ENCODE assay signal across 30 mouse cellular contexts in the genomic region with DNA sequence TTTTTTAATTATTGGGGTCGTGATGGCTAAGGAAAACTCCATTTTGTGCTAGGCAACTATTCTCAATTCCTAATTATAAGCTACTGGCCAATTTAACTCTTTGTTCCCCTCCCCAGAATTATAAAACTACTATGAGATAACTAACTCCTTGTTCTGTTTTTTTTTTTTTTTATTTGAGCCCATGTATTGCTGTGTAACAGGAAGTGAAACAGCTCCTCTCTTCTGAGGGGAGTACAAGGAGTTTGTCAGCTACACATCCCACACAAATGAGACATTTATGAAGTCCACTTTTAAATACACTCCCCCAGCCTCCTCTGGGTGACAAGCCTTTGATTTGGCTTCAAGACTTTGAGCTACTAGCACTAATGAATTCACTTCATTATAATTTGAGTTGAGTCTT. TPM values are rescaled to one million over a fixed set of nuclear protein-coding genes. Genes with fewer than 3 reads are reported as not detected.
"Had no signal": no experiment of that assay in that cellular context is flagged by ENCODE, and none has a peak within 500 bp of the region (broad histone marks: within the 10 kb centered on the region; RNA-seq: fewer than 3 reads in every experiment).

No protein-coding gene starts in this region.

- DNase-seq: kidney, adult 2 months; kidney, postnatal 14 days; kidney, postnatal 4 days; layer of hippocampus, adult 9-11 months; layer of hippocampus, postnatal 36 days; lung, adult 18-20 months; lung, postnatal 10 days; lung, postnatal 36 days; right cerebral cortex, adult 18-20 months; right cerebral cortex, postnatal 14 days; right cerebral cortex, postnatal 4 days; thymus, postnatal 25 days had no signal

- H3K4me1 ChIP-seq: kidney, embryonic 15.5 days; liver, embryonic 12.5 days; liver, embryonic 15.5 days; lung, embryonic 15.5 days; midbrain, embryonic 10.5 days; midbrain, embryonic 13.5 days; neural tube, embryonic 13.5 days; stomach, embryonic 15.5 days had no signal

- H3K4me3 ChIP-seq: kidney, embryonic 15.5 days; left cerebral cortex, adult 2 months; liver, embryonic 12.5 days; liver, embryonic 15.5 days; lung, embryonic 15.5 days; megakaryocyte, embryonic 14.5 days; midbrain, embryonic 10.5 days; midbrain, embryonic 13.5 days; myocyte; neural tube, embryonic 13.5 days; stomach, embryonic 15.5 days had no signal

- H3K4me2 ChIP-seq: kidney, embryonic 15.5 days; liver, embryonic 12.5 days; liver, embryonic 15.5 days; lung, embryonic 15.5 days; midbrain, embryonic 13.5 days; neural tube, embryonic 13.5 days; stomach, embryonic 15.5 days had no signal

- H3K27me3 ChIP-seq: kidney, embryonic 15.5 days; liver, embryonic 12.5 days; liver, embryonic 15.5 days; lung, embryonic 15.5 days; megakaryocyte, embryonic 14.5 days; midbrain, embryonic 13.5 days; neural tube, embryonic 13.5 days; stomach, embryonic 15.5 days had no signal

- H3K36me3 ChIP-seq: kidney, embryonic 15.5 days; liver, embryonic 12.5 days; liver, embryonic 15.5 days; lung, embryonic 15.5 days; midbrain, embryonic 10.5 days; midbrain, embryonic 13.5 days; neural tube, embryonic 13.5 days; stomach, embryonic 15.5 days had no signal

- H3K27ac ChIP-seq: kidney, embryonic 15.5 days; left cerebral cortex, adult 2 months; liver, embryonic 12.5 days; liver, embryonic 15.5 days; lung, embryonic 15.5 days; midbrain, embryonic 10.5 days; midbrain, embryonic 13.5 days; neural tube, embryonic 13.5 days; stomach, embryonic 15.5 days had no signal

- H3K9me3 ChIP-seq: kidney, embryonic 15.5 days; liver, embryonic 12.5 days; liver, embryonic 15.5 days; lung, embryonic 15.5 days; megakaryocyte, embryonic 14.5 days; midbrain, embryonic 10.5 days; midbrain, embryonic 13.5 days; neural tube, embryonic 13.5 days; stomach, embryonic 15.5 days had no signal

- ATAC-seq: intestine, postnatal 0 days; liver, embryonic 12.5 days; midbrain, embryonic 13.5 days; midbrain, embryonic 16.5 days had no signal

- H3K9ac ChIP-seq: kidney, embryonic 15.5 days; liver, embryonic 12.5 days; liver, embryonic 15.5 days; lung, embryonic 15.5 days; midbrain, embryonic 13.5 days; neural tube, embryonic 13.5 days; stomach, embryonic 15.5 days had no signal

RNA-seq across cellular contexts. Expression of a gene that starts 2.1 kb away (rescaled TPM):
- total RNA-seq: layer of hippocampus, adult 18-20 months; left cerebral cortex, postnatal 10 days; left cerebral cortex, postnatal 36 days; monocyte, adult 5-6 weeks had no signal
- polyA plus RNA-seq: limb, embryonic 11.5 days; midbrain, embryonic 10.5 days; midbrain, embryonic 13.5 days; midbrain, embryonic 16.5 days; myocyte had no signal

RNA-seq across cellular contexts. Expression of a gene that starts 28.8 kb away (rescaled TPM):
- total RNA-seq: layer of hippocampus, adult 18-20 months; layer of hippocampus, postnatal 36 days; left cerebral cortex, adult 2 months; left cerebral cortex, postnatal 10 days; left cerebral cortex, postnatal 36 days had no signal
- polyA plus RNA-seq: limb, embryonic 11.5 days; midbrain, embryonic 10.5 days; midbrain, embryonic 13.5 days; midbrain, embryonic 16.5 days; myocyte; neural tube, embryonic 13.5 days had no signal
